Mouse (Mus musculus): ENCODE measurements around the gene Prnp. TPM values are rescaled to one million over a fixed set of nuclear protein-coding genes. Genes with fewer than 3 reads are reported as not detected.
A peak's percentile ranks its signal among the peaks of the same experiment; 100 is the strongest.

Gene Prnp
- polyA plus RNA-seq, 1 experiment from 2014 or later, result 148 TPM

DNA sequence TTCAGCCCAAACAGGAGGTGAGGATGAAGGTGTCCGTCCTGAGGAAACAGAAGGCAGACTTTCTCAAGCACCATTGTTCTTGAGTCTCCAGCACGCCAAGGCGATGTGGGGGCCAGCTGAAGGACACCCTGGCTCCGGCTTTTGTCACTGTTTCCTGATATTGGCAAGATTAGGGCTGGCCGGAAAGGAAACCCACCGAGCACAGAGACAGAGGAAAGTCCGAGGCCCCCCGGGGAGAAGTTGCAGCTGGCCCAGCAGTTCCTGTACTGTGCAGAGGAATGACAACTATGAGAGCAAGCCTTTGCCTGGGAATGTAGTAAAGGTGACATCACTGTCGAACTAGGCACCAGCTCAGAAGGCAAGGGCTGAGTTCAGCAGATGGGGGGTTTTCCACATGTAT lies 71.1 kb downstream of the Prnp start:
- Histone ChIP-seq H3K9me3 (replicated peaks) (no peaks in the 10 kb centered on the region), H3K4me1 (0 out of 2 replicates have a peak, but pooled peaks cover 3% of the 10 kb centered on the region), H3K4me3 (replicated peaks) (no peak overlapping the region), H3K36me3 (no peaks in the 10 kb centered on the region), H3K4me2 (no peak overlapping the region), H3K9ac (replicated peaks) (no peak overlapping the region), H3K27me3 (replicated peaks) (no peaks in the 10 kb centered on the region; the same call in 1 of the 2 replicates), H3K27ac (replicated peaks) (no peak overlapping the region)
- ATAC-seq (ENCODE audit: low FRiP score), result no peak
- 53% methylated on average over 9 of the region's 9 CpGs for WGBS

DNA sequence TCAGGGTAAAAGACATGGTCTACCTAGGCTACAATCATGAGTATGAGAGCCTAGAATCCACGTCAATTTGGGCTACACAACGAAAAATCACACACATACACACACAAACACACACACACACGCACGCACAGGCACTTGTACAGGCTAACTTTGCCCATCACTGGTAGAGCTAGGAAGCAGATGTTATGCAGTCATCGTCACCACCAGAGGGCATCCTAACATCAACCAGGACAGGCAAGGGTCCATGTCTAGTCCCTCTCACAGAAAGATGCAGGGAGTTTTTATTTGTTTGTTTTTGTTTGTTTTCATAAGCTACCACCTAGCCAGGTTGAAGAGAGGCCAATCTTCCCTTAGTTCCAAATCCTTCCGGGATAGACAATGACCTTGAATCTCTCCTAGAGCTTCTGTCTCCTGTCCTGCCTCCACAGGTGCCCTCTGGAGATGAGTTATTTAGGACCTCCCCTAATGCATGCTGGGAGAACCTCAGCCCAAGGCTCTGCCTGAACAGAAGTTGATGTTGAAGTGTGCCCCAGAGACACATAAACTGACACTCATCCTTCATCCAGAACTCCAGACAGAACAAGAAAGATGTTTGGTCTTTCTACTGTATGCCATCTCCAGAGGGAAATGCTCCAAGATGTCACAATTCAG lies 72.9 kb downstream of the Prnp start:
- Histone ChIP-seq H3K4me2 (no peak overlapping the region), H3K9me3 (replicated peaks) (no peaks in the 10 kb centered on the region), H3K27ac (replicated peaks) (no peak overlapping the region), H3K36me3 (no peaks in the 10 kb centered on the region), H3K27me3 (replicated peaks) (no peaks in the 10 kb centered on the region; the same call in 1 of the 2 replicates), H3K4me3 (replicated peaks) (no peak overlapping the region), H3K9ac (replicated peaks) (no peak overlapping the region), H3K4me1 (0 out of 2 replicates have a peak, but pooled peaks cover 3% of the 10 kb centered on the region)
- 16% methylated on average over 6 of the region's 6 CpGs for WGBS
- ATAC-seq (ENCODE audit: low FRiP score), result peak; percentile 91

- no peaks in the 10 kb centered on the region for H3K4me1 ChIP-seq
- H3K9ac ChIP-seq (replicated peaks), result no peak overlapping the region
- H3K4me3 ChIP-seq (replicated peaks), result no peak overlapping the region
- no peaks in the 10 kb centered on the region for H3K27me3 ChIP-seq (replicated peaks)
- no peak for ATAC-seq (ENCODE audit: low FRiP score)
- H3K4me2 ChIP-seq, result no peak overlapping the region
- no peaks in the 10 kb centered on the region for H3K36me3 ChIP-seq
- 52% methylated on average over 3 of the region's 3 CpGs for WGBS
- no peak overlapping the region for H3K27ac ChIP-seq (replicated peaks)
- no peaks in the 10 kb centered on the region for H3K9me3 ChIP-seq (replicated peaks)
These were observed 78.2 kb downstream of the Prnp start for GRCm38 (mm10) chr2:131987950-131988349.

Other genes with a start within 250 kb of the Prnp start
- not detected in 2 replicates for gene Erv3, start 50.2 kb upstream of the Prnp start, polyA plus RNA-seq (2015; fragmentation: Nextera tagmentation; extraction: Ambion mirVana)
- gene Prn, start within 50 bp of the Prnp start, polyA plus RNA-seq (2015; fragmentation: Nextera tagmentation; extraction: Ambion mirVana), result not detected in 2 replicates
- gene Prnd, start 40.9 kb downstream of the Prnp start, polyA plus RNA-seq (2015; fragmentation: Nextera tagmentation; extraction: Ambion mirVana), result 9.5 and 15.1 TPM in 2 replicates
- gene Rassf2, start 120.3 kb downstream of the Prnp start, polyA plus RNA-seq (2015; fragmentation: Nextera tagmentation; extraction: Ambion mirVana), result 21.6 and 22.5 TPM in 2 replicates
- 33.1 and 36.8 TPM in 2 replicates for gene Slc23a2, start 235.2 kb downstream of the Prnp start, polyA plus RNA-seq (2015; fragmentation: Nextera tagmentation; extraction: Ambion mirVana)

All from neural tube, embryonic 15.5 days (tissue).